Mouse (Mus musculus) ZHBTc4 (cell line): ENCODE measurements at regions not wholly inside any gene's neighbourhood (a gene's known extent, or its start where the extent isn't known, plus 50 kb on each side); places are given as distances from the start of the nearest gene placed in this dataset.

Experiments
- DNase-seq: peaks from one replicate; pipeline ENCODE4 v3.0.0-alpha.2; 2011; ENCODE audit warnings: low read depth, low spot score

DNA sequence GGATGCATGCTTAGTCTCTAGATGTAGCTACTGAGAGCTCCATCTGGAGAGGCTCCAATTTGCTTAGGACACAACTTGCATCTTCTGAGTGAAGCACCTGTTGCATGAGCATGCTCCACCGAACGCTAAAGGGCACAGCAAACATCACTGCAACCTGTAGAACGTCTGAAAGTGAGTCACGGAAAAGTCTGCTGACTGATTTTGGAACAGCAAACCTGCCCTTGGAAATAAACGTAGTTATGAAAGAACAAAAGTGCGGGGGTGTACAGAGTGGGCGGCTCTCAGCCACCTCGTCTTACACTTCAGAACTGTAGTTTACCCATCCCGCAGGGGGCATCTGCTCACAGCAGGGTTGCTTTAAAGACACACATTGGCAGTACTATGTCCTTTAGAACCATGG, 97.0 kb upstream of the Rxylt1 start:
- DNase-seq = no peak

DNA sequence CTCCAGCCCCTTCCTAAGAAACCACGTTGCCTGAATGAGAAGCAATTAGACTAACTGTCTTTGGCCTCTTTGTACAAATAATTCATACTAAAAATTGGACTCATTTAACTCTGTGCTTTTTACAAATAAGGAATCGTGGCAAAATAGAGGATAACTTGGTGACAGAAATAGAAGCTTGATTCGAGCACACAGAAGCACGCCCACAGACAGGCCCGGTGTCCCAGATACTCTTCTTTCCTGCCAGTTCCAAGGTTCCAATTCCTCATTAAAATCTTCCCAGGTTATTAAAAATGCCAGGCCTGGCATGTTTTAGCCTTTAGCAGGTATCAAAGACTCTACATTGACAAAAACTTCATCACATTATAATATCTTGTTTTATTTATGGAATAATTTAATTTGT, 96.2 kb upstream of the Rxylt1 start:
- DNase-seq = no peak

DNA sequence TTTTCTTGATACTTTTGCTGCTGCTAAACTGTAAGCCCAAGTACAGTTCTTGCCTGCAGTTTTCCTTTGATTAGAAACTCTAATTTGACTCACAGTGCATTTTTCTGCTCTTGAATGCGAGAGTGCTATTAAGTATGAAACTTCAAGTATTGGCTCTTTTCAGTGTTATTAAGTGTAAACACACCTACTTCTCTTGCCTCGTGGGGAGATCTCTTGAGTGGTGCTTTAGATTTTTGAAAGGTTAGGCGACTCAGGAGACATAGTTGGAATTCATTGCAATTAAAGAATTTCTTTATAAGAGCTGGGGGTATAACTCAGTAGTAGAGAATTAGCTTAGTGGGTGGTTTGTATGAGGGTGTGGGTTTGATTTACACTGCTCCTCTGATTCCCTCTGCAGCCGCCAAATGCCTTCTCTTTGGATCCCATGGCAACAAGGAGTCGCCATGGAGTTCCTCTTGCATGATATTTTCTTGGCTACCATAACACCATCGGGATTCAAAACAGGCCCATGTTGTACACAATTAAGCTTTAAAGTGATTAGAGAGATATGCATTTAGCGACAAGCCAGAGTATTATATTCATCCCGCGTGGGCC, 88.1 kb upstream of the Rxylt1 start:
- no peak for DNase-seq

DNA sequence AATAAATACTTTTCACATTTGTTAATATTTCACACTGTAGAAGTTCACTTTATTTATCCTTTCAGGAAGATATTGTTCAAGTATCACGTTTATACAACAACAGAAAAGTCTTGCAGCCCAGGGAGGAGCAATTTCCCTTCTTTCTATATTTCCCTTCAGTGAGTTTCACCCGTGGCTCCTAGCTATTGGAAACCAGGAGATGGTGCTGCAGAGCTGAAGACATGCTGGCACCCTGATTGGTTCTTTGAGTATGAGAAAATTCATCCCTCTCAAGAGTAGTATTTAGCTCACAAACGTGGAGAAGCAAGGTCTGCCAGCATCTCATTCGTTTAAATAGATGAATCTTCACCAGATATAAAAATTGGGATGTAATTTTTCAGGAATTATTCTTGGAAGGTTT, 85.9 kb upstream of the Rxylt1 start:
- no peak for DNase-seq

DNA sequence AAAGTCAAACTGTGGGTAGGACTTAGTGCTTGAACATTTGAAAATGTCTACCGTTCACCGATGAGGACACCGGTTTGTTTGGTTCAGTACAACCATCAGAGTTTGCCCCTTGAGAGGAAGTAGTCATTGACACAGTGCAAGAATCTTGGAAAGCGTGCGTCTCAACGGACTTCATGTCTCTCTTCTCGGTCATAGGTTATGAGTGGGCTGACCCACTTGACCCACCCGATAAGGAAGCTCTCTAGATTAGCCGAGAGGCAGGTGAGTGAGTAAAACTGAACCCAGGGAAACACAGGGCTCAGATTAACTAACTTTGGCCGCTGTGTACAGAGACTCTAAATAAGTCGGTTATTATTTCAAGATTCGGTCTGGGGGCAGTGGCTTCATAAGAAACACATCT, 51.9 kb upstream of the Rxylt1 start:
- no peak for DNase-seq

DNA sequence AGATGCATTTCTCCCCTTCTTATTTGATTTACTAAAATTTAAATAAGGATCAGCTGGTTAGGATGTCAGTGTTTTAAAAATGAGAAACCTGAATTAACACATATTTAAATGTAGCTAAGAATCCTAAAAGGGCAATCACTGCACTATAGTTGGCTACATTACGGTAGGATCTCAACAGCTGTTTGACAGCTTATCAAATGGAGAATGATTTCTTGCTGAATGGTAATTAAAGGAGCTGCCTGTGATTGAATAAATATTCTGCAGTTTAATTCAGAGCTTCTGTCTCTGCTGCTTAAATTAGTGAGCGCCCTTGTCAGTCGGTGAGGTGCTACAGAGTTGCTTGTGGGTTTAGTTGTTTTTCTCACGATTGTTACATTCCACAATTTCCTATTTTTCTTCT, 51.4 kb upstream of the Rxylt1 start:
- no peak for DNase-seq
